ENCODE assay signal across 12 mouse cellular contexts in genomic region chr7:4654221-4654620, GRCm38 (mm10). TPM values are rescaled to one million over a fixed set of nuclear protein-coding genes. Genes with fewer than 3 reads are reported as not detected.
DNase-seq lines count a peak whose midpoint lies in the region; ATAC-seq and TF ChIP-seq lines count a peak whose summit lies in the region.
"Had no signal": no experiment of that assay in that cellular context is flagged by ENCODE, and none has a peak within 500 bp of the region (broad histone marks: within the 10 kb centered on the region; RNA-seq: fewer than 3 reads in every experiment).

No protein-coding gene starts in this region.

- H3K27me3 ChIP-seq in kidney, adult 2 months (replicated peaks; ENCODE audit: control insufficient read depth, insufficient read depth, low read length): no peaks in the 10 kb centered on the region
- H3K27me3 ChIP-seq in kidney, embryonic 14.5 days (ENCODE audit: control insufficient read depth, insufficient read depth, low read length): no peaks in the 10 kb centered on the region
- no peaks in the 10 kb centered on the region for H3K27me3 ChIP-seq in liver, embryonic 13.5 days

- no peak for TF ChIP-seq POLR2A in kidney, adult 2 months (IDR thresholded peaks at IDR 0.05; ENCODE audit: low read depth, low read length)

- peaks cover 34% of the 10 kb centered on the region for H3K4me1 ChIP-seq in kidney, adult 2 months (ENCODE audit: control insufficient read depth, insufficient read depth, low read length)
- H3K4me1 ChIP-seq in kidney, embryonic 14.5 days (ENCODE audit: control insufficient read depth, insufficient read depth, low read length): peaks cover 16% of the 10 kb centered on the region
- peaks cover 69% of the 10 kb centered on the region for H3K4me1 ChIP-seq in liver, embryonic 13.5 days (replicated peaks)

- no peak for DNase-seq in kidney, adult 2 months
- DNase-seq in thymus, postnatal 0 days (ENCODE audit: low spot score): peak; percentile 24
- DNase-seq in thymus, postnatal 25 days: no peak
- DNase-seq in liver, embryonic 13.5 days: no peak
- DNase-seq in adrenal gland, postnatal 4 days (ENCODE audit: low spot score in 2 of 2): no peak
- no peak for DNase-seq in right cerebral cortex, postnatal 36 days (ENCODE audit: low spot score in 2 of 2)
- DNase-seq: lung, adult 2 months; right cerebral cortex, postnatal 4 days had no signal

- no peaks in the 10 kb centered on the region for H3K36me3 ChIP-seq in kidney, adult 2 months (ENCODE audit: control insufficient read depth, insufficient read depth, low read length)
- H3K36me3 ChIP-seq in kidney, embryonic 14.5 days (ENCODE audit: control insufficient read depth, insufficient read depth, low read length): no peaks in the 10 kb centered on the region
- H3K36me3 ChIP-seq in liver, embryonic 13.5 days: peaks cover 43% of the 10 kb centered on the region

- TF ChIP-seq CTCF in kidney, adult 2 months (conservative IDR thresholded peaks at IDR 0.05; ENCODE audit: insufficient read depth, insufficient read length, low read depth, low read length): no peak

- no peak overlapping the region for H3K4me2 ChIP-seq in kidney, embryonic 14.5 days (replicated peaks; ENCODE audit: low read depth, low read length)
- H3K4me2 ChIP-seq in liver, embryonic 13.5 days: peak overlapping the region; percentile 45

- H3K4me3 ChIP-seq in kidney, adult 2 months (ENCODE audit: insufficient read depth, low read depth, low read length): no peak overlapping the region
- H3K4me3 ChIP-seq in kidney, embryonic 14.5 days (ENCODE audit: low read length): no peak overlapping the region
- peak overlapping the region; percentile 14; the same call in 1 of the 2 replicates for H3K4me3 ChIP-seq in liver, embryonic 13.5 days (replicated peaks)

- ATAC-seq in kidney, embryonic 14.5 days (ENCODE audit: low FRiP score, low TSS enrichment): no peak
- no peak for ATAC-seq in liver, embryonic 13.5 days (ENCODE audit: low read depth)

- H3K9ac ChIP-seq in kidney, embryonic 14.5 days (ENCODE audit: low read depth, low read length): no peak overlapping the region
- peak overlapping the region; percentile 97 for H3K9ac ChIP-seq in liver, embryonic 13.5 days

- H3K27ac ChIP-seq in kidney, adult 2 months (ENCODE audit: insufficient read depth, low read depth, low read length): peak overlapping the region; percentile 15
- H3K27ac ChIP-seq in kidney, embryonic 14.5 days (ENCODE audit: low read depth, low read length): no peak overlapping the region
- H3K27ac ChIP-seq in liver, embryonic 13.5 days: peak overlapping the region; percentile 81

- no peaks in the 10 kb centered on the region for H3K9me3 ChIP-seq in kidney, embryonic 14.5 days (ENCODE audit: control insufficient read depth, low read length)
- no peaks in the 10 kb centered on the region for H3K9me3 ChIP-seq in liver, embryonic 13.5 days (replicated peaks)

- WGBS in kidney, adult 2 months: 53% methylated on average over 2 of the region's 2 CpGs
- WGBS in kidney, embryonic 14.5 days: 86% methylated on average over 2 of the region's 2 CpGs
- 14% methylated on average over 2 of the region's 2 CpGs for WGBS in liver, embryonic 13.5 days (ENCODE audit: insufficient replicate concordance)

RNA-seq across cellular contexts. Expression of gene Ppp6r1, which starts 4.6 kb away (rescaled TPM):
- 103 and 109 TPM in 2 replicates for polyA plus RNA-seq in kidney, adult 2 months (2012; rRNA removed)
- 8.3 and 10.2 TPM in 2 replicates for polyA plus RNA-seq in kidney, embryonic 14.5 days (2014; fragmentation: Nextera tagmentation; extraction: Ambion mirVana)
- 19.8 and 23.8 TPM in 2 replicates for polyA plus RNA-seq in thymus, postnatal 0 days (2015; fragmentation: Nextera tagmentation; extraction: Ambion mirVana)
- 5.7 and 7.1 TPM in 2 replicates for polyA plus RNA-seq in liver, embryonic 13.5 days (2015; fragmentation: Nextera tagmentation; extraction: Ambion mirVana)
- total RNA-seq in adrenal gland, postnatal 4 days (2021): 100 to 1,000 TPM in 1 of 2 experiments, 10 to 100 TPM in 1; 98.4 to 103 TPM

RNA-seq across cellular contexts. Expression of gene Tmem86b, which starts 23.0 kb away (rescaled TPM):
- polyA plus RNA-seq in kidney, adult 2 months (2012; rRNA removed): 83.0 and 86.5 TPM in 2 replicates
- polyA plus RNA-seq in kidney, embryonic 14.5 days (2014; fragmentation: Nextera tagmentation; extraction: Ambion mirVana): 1.0 and 1.4 TPM in 2 replicates
- polyA plus RNA-seq in thymus, postnatal 0 days (2015; fragmentation: Nextera tagmentation; extraction: Ambion mirVana): 1.7 and 2.1 TPM in 2 replicates
- polyA plus RNA-seq in liver, embryonic 13.5 days (2015; fragmentation: Nextera tagmentation; extraction: Ambion mirVana): 22.6 and 25.1 TPM in 2 replicates
- 10 to 100 TPM; 12.8 to 16.6 TPM for total RNA-seq in adrenal gland, postnatal 4 days (2021)

RNA-seq across cellular contexts. Expression of gene Hspbp1, which starts 30.6 kb away (rescaled TPM):
- 36.6 and 39.4 TPM in 2 replicates for polyA plus RNA-seq in kidney, adult 2 months (2012; rRNA removed)
- 113 and 140 TPM in 2 replicates for polyA plus RNA-seq in kidney, embryonic 14.5 days (2014; fragmentation: Nextera tagmentation; extraction: Ambion mirVana)
- 74.9 and 91.0 TPM in 2 replicates for polyA plus RNA-seq in thymus, postnatal 0 days (2015; fragmentation: Nextera tagmentation; extraction: Ambion mirVana)
- 77.8 and 83.4 TPM in 2 replicates for polyA plus RNA-seq in liver, embryonic 13.5 days (2015; fragmentation: Nextera tagmentation; extraction: Ambion mirVana)
- 10 to 100 TPM; 41.3 to 43.6 TPM for total RNA-seq in adrenal gland, postnatal 4 days (2021)

RNA-seq across cellular contexts. Expression of gene Brsk1, which starts 36.2 kb away (rescaled TPM):
- polyA plus RNA-seq in kidney, adult 2 months (2012; rRNA removed): 1.7 and 2.3 TPM in 2 replicates
- 1.9 and 3.0 TPM in 2 replicates for polyA plus RNA-seq in kidney, embryonic 14.5 days (2014; fragmentation: Nextera tagmentation; extraction: Ambion mirVana)
- 0.06 and 0.20 TPM in 2 replicates for polyA plus RNA-seq in thymus, postnatal 0 days (2015; fragmentation: Nextera tagmentation; extraction: Ambion mirVana)
- 0.08 and 0.10 TPM in 2 replicates for polyA plus RNA-seq in liver, embryonic 13.5 days (2015; fragmentation: Nextera tagmentation; extraction: Ambion mirVana)
- 10 to 100 TPM; 14.4 to 17.0 TPM for total RNA-seq in adrenal gland, postnatal 4 days (2021)

RNA-seq across cellular contexts. Expression of gene Ptprh, which starts 50.4 kb away (rescaled TPM):
- 0.22 and 0.24 TPM in 2 replicates for polyA plus RNA-seq in kidney, adult 2 months (2012; rRNA removed)
- 0.09 TPM in 1 of 2 replicates, not detected in the other for polyA plus RNA-seq in kidney, embryonic 14.5 days (2014; fragmentation: Nextera tagmentation; extraction: Ambion mirVana)
- polyA plus RNA-seq in thymus, postnatal 0 days (2015; fragmentation: Nextera tagmentation; extraction: Ambion mirVana): not detected in 2 replicates
- not detected in 2 replicates for polyA plus RNA-seq in liver, embryonic 13.5 days (2015; fragmentation: Nextera tagmentation; extraction: Ambion mirVana)
- total RNA-seq in adrenal gland, postnatal 4 days (2021): under 1 TPM in 1 of 2 experiments, not detected in 1; 0.23 TPM
- total RNA-seq: adrenal gland, postnatal 36 days; heart, postnatal 25 days had no signal
- polyA plus RNA-seq: neural tube, embryonic 11.5 days had no signal
